Mouse (Mus musculus) subcutaneous adipose tissue, adult 2 months (tissue): Measurements from ENCODE around the gene Ten1. TPM values are rescaled to one million over a fixed set of nuclear protein-coding genes. Genes with fewer than 3 reads are reported as not detected.

ENCODE experiments used
- polyA plus RNA-seq: library from polyadenylated mRNA; depleted of rRNA; stranded (reverse); fragments of >200 nt; gene quantifications from 2 replicates; pipeline ENCODE4 v1.2.3, GENCODE M21; 2012; ENCODE audit warnings: low replicate concordance; rRNA removed

The Ten1 gene
- polyA plus RNA-seq: 11.0 and 38.0 TPM in 2 replicates

DNA sequence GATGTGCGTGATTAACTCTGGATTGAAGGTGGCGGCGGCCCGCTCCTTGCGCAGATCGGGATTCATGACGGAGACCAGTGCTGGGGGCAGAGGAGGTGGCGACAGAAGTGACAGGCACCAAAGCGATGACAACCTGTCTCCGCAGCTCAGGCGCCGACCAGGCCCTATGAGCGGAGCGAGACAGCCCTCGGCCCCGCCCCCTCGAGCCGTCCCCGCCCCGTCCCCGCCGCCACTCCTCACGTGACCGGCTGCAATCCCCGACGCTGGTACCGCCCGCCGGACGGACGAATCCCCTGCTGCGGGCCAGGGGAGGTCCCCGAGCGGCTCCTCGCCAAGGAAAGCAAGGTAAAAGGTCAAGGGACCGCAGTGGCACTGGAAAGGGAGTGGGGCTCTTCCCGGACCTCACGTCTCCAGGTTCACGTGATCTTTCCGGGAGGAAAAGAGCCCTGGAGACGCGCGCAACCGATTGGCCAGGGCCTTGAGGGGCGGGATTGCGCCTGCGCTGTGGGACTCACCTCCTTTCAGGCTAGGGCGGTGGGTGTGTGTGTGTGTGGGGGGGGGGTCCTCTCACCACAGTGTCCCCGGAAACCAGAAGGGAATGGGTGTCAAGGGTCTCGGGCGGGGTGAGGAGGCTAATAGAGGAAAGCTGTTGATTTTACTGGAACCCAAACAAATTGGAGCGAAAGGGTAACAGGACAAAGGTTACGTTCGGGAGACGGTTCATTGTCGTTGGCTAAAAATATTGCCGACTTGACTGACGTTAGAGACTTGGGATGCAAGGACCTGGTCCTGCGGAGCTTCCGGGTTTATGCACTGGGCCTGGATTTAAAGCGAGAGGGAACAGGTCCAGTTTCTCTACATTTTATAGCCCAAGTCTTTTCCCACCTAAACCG, at the start of gene Ten1, which contains the start of gene Acox1:
Gene Ten1 (plus strand): TSS at position 217 of the 893 bp plus-strand sequence.
Gene Acox1 (minus strand): TSS at position 407 of the 893 bp plus-strand sequence.

DNA sequence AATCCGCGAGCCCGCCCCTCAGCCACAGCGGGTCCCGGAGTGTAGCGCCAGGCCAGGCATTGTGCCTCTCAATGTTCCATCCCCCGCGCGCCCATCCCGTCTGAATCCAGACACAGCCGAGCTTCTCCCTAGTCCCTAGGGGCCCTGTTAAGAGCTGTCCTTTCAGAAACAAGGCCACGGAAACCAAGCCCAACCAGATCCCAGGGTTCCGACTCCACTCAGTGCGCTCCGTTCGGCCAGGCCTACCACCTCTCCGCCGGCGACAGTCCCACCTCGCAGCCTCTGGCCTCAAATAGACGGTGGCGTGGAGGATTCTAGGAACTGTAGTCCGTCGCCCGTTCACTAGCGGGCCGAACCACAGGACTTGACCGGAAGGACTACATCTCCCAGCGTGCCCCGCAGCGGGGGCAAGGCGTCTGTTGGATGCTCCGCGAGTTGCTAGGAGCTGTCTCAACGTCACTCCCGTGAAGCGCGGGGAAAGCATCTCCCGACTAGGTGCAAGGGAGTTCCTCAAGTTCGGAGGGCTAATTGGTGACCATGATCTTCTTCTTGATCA, 30.7 kb upstream of the Ten1 start, which contains the start of gene Fbf1:
Gene Fbf1 (minus strand): TSS at position 283 of the 556 bp plus-strand sequence.

DNA sequence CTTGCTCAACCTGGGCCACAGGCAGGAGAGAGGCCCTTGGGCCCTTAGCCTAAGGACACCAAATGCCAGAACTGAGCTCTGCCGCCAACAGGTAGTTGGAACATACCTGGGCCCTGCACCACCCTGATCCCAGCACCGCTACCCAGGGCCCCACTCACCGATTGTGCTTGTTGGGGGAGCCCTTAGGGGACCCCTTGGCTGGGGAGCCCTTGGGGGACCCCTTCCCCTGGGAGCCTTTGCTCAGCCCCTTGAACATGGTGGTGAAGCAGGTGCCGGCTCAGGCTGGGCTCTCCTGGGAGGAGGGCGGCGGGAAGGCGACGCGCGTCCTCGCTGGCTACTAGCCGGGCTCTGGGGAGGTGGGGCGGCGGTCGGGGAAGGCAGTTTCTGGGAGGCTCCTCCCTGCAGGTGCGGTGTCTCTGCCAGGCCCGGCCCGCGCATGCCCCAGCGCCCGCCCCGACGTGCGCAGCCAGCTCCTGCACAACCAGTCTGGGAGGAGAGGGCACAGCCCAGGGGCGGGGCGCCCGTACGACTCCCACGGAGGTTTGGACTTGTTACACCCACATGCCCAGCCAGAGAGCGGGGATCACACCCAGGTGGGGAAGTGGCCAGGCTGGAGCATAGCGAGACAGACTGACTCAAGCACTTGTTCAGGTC, 39.2 kb downstream of the Ten1 start, which contains the start of gene Evpl:
Gene Evpl (minus strand): TSS at position 336 of the 654 bp plus-strand sequence.

Other genes with a start within 250 kb of the Ten1 start
- gene Itgb4, start 224.1 kb upstream of the Ten1 start, polyA plus RNA-seq: 5.8 and 15.3 TPM in 2 replicates
- 26.1 and 53.1 TPM in 2 replicates for gene Galk1, start 186.1 kb upstream of the Ten1 start, polyA plus RNA-seq
- 78.9 and 242 TPM in 2 replicates for gene H3f3b, start 170.9 kb upstream of the Ten1 start, polyA plus RNA-seq
- gene Unk, start 168.5 kb upstream of the Ten1 start, polyA plus RNA-seq: 23.6 and 56.2 TPM in 2 replicates
- gene Unc13d, start 120.9 kb upstream of the Ten1 start, polyA plus RNA-seq: 1.7 and 7.5 TPM in 2 replicates
- gene Wbp2, start 111.9 kb upstream of the Ten1 start, polyA plus RNA-seq: 189 and 264 TPM in 2 replicates
- 41.1 and 61.3 TPM in 2 replicates for gene Trim47, start 71.6 kb upstream of the Ten1 start, polyA plus RNA-seq
- gene Trim65, start 67.7 kb upstream of the Ten1 start, polyA plus RNA-seq: 12.7 and 19.1 TPM in 2 replicates
- 43.3 and 80.0 TPM in 2 replicates for gene Mrpl38, start 60.0 kb upstream of the Ten1 start, polyA plus RNA-seq
- 15.9 and 34.9 TPM in 2 replicates for gene Fbf1, start 30.7 kb upstream of the Ten1 start, polyA plus RNA-seq
- 158 and 369 TPM in 2 replicates for gene Acox1, start 190 bp downstream of the Ten1 start, polyA plus RNA-seq
- gene Evpl, start 39.2 kb downstream of the Ten1 start, polyA plus RNA-seq: 0.26 and 2.2 TPM in 2 replicates
- 47.5 and 69.1 TPM in 2 replicates for gene Srp68, start 75.4 kb downstream of the Ten1 start, polyA plus RNA-seq
- gene Galr2, start 82.1 kb downstream of the Ten1 start, polyA plus RNA-seq: 0.06 and 2.1 TPM in 2 replicates
- 36.6 and 41.8 TPM in 2 replicates for gene Exoc7, start 108.4 kb downstream of the Ten1 start, polyA plus RNA-seq
- 0.04 and 2.2 TPM in 2 replicates for gene Foxj1, start 136.5 kb downstream of the Ten1 start, polyA plus RNA-seq
- gene Rnf157, start 214.2 kb downstream of the Ten1 start, polyA plus RNA-seq: 2.8 and 8.2 TPM in 2 replicates
- gene Ubald2, start 235.2 kb downstream of the Ten1 start, polyA plus RNA-seq: 83.9 and 86.6 TPM in 2 replicates